Mouse (Mus musculus) gastrocnemius, postnatal 14 days (tissue): Measurements from ENCODE around the gene Icmt. TPM values are rescaled to one million over a fixed set of nuclear protein-coding genes. Genes with fewer than 3 reads are reported as not detected.

ENCODE experiments used
- DNase-seq: peaks from one replicate; pipeline ENCODE4 v3.0.0; 2021; ENCODE audit warnings: mixed read lengths
- intact Hi-C: fragments of 180-260 bp; cut with DNase I; formaldehyde crosslinking; loops from one replicate; pipeline ENCODE4 v1.15.1; 2025; ENCODE audit warnings: low total_unique reads
- total RNA-seq, 2 experiments: library from RNA; stranded (reverse); gene quantifications; 2 replicates each; pipeline ENCODE4 v1.2.3; 2021

Gene Icmt
- total RNA-seq, 2 experiments from 2014 or later: 16.0 to 19.0 TPM

DNA sequence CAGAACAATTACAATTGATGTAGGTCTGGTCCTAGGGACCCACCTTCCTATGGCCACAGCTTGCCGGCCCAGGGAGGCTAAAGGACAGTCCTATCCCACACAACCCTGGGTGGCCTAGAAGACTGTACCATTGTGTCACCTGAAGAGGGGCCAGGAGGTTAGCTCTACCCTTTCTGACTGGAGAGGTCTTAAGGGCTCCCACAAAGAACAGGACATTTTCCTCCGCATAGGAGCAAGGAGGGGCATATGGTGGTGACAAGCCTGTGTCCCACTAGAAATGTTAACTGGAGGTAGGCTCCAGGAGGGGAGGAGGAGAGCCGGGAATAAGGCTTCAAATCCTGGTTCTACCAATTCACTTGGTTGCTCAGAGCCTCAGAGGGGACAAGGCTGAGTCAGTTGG, 23.8 kb upstream of the Icmt start:
- intact Hi-C loops: no loop called here
- no peak for DNase-seq

DNA sequence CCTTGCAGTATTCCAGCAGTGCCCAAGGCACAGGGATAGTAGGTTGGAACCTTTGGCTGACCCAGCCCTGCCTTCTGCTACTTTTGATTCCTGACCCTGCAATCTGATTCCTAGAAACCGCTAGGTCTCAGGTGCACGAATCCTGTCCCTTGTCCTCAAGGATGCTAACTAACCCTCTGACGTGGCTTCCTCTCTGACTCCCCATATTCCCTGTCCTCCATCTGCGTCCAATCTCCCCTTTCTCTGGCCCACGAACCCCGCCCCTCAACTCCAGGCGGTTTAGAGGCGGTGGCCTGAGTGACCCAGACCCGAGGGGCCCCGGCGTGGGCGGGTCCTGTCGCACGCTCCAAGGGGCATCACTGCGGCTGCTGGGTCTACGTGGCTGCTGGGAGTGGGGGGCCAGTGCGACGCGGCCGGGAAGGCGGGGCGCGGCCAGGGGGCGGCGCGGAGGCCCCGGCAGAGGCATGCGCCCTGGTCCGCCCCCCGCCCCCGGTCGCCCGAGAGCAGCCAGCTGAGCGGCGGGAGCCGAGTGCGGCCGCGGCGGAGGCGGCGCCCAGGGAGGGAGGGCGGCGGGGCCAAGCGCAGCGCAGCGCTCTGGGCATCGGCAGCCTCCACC, 23.3 kb upstream of the Icmt start, which contains the start of gene Gpr153:
Gene Gpr153 (plus strand): TSS at position 612 of the 616 bp plus-strand sequence.
- peak; percentile 74 for DNase-seq
- intact Hi-C loops: no loop called here

DNA sequence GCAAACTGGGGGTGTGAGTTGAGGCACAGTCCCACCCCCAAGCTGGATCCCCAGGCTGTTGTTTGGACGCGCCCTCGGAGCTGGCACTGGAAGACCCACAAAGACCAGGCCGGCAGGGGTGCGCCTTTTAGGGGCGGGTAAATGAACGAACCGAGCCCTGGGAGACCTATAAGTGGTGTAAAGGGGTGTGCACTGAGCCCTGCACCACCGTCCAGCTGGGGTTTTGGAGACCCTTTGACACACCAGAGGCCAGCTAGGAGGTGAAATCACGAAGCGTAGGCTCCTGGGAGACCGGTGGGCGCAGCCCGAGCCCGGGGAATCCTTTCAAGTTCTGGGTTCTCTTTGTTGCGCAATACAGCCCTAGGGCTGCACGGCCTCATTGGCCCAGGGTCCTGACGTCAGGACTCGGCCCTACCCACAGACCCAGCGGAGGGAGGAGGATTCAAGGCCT, 22.3 kb upstream of the Icmt start:
- peak; percentile 50 for DNase-seq
- intact Hi-C loops: no loop called here

DNA sequence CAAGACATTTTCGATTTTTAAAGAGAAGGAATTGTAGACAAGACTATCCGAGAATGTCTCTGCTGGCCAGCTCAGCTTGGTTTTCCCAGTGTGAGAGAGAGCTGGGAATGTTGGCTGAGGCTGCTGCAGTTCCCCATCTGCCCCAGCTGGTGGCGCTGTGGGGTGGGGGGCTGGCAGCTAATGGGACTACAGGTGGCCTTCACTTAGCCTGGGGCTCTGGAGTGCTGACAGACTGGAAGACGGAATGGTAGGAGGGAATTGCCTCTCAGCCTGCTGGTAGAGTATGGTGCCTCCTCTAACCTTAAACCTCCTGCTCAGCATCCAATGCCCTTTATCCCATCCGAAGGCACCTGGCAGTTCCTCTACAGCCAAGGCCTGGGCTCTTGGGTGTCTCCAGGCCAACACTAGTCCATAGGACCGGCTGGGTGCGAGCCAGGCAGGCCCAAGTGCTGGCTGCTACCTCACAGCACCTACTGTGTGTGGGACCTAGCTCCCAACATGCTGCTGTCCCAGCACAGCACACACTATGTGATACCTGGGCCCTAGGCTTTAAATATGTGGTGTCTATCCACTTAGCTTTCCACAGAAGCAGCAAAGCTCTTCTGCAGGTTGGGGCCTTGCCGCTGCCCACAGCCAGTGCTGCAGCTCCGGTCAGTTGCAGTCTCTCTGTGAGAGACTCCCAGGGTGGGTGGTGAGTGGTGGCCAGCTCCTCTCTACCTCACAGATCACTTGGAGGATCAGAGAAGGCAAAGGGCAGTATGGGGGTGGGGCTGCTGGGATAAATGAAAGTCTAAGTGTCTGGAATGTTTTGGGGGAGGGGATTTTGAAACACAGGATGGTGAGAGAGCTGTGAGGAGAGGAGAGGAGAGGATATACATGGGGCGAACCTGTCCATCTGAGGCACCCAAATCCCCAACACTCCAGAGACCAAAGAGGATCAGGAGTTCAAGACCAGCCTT, 20.4 kb upstream of the Icmt start:
- intact Hi-C loops: no loop called here
- DNase-seq: no peak

DNA sequence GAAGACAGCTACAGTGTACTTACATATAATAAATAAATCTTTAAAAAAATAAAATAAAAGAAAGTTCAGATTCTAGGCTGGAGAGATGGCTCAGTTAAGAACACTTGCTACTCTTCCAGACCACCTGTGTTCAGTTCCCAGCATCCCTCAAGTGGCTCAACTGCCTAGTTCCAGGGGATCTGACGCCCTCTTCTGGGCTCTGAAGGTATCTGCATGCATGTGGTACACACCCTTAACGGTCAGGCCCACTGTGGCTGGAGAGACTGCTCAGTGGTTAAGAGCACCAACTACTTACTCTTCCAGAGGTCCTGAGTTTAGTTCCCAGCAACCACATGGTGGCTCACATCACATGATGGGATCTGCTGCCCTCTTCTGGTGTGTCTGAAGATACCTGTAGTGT, 19.1 kb upstream of the Icmt start:
- DNase-seq: no peak
- intact Hi-C loops: no loop called here

DNA sequence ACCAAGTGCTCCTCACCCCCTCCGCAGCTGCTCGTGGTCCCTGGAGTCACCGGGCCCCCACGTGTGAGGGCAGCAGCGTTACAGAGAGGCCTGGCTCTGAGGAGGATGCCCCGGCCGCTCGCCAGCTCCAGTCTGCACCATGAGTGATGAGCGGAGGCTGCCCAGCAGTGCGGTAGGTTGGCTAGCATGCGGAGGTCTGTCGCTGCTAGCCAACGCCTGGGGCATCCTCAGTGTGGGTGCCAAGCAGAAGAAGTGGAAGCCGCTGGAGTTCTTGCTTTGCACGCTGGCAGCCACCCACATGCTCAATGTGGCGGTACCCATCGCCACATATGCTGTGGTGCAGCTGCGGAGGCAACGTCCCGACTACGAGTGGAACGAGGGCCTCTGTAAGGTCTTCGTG, 18.0 kb upstream of the Icmt start:
- no peak for DNase-seq
- intact Hi-C loops: no loop called here

DNA sequence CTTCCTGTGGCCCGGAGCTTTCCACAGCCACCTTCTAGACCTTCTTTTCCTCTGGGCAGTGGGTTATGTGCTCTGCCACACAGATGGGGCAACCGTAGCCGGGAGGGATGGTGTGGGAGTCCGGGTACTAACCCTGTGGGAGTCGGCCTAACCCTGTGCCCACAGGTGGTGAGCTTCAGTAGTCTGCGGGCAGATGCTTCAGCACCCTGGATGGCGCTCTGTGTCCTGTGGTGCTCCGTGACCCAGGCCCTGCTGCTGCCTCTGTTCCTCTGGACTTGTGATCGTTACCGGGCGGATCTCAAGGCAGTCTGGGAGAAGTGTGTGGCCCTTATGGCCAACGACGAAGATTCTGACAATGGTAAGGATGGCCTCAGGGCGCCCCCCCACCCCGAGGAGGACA, 15.4 kb upstream of the Icmt start:
- DNase-seq: no peak
- intact Hi-C loops: loop anchor here (5.0 kb wide), 1 partner anchor 64 kb away; no protein-coding TSS in a partner anchor

DNA sequence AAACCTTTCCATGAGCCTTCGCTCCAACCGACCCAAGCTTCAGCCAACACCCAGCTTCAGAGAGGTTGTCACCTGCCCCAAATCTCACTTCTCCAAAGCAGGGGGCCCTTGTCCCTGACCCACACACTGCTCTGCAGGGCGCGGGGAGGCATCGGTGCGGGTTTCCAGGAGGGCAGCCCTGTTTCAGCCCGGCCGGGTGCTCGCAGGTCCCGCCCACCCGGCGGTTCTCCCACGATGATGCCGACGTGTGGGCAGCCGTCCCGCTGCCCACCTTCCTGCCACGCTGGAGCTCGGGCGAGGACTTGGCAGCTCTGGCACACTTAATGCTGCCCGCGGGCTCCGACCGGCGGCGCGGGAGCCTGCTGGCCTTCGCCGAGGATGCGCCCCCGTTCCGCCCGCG, 14.3 kb upstream of the Icmt start:
- DNase-seq: no peak
- intact Hi-C loops: loop anchor here (5.0 kb wide), 1 partner anchor 65 kb away; no protein-coding TSS in a partner anchor

DNA sequence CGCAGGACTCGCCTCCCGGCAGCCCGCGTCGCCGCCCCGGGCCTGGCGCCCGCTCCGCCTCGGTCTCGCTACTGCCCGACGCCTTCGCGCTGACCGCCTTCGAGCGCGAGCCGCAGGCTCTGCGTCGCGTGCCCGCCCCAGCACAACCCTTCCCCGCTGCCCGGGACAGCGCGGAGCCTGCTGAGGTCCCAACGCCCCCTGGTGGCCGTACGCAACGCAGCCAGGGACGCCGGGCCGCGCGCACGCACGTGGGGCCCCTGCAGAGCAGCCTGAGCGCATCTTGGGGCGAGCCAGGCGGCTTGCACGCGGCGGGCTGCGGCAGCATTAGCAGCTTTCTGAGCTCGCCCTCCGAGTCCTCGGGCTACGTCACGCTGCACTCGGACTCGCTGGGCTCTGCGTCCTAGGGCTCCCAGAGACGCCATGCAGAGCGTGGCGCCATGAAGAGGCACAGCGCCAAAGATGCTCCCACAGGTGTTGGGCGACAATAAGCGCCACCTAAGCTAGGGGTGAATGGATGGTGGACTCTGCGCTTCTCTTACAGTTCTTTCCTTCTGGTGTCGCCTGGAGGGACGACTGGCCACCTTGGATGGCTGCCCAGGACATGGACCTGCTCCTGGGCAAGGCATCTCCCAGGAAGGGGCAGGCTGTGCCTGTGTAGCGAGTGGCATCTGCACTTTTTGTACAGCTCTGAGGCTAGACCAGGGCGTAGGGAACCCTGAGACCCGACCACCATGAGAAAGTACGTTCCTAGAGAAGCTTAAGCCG, 13.7 kb upstream of the Icmt start:
- peak; percentile 88 for DNase-seq
- intact Hi-C loops: loop anchor here (5.0 kb wide), 1 partner anchor 66 kb away; no protein-coding TSS in a partner anchor

DNA sequence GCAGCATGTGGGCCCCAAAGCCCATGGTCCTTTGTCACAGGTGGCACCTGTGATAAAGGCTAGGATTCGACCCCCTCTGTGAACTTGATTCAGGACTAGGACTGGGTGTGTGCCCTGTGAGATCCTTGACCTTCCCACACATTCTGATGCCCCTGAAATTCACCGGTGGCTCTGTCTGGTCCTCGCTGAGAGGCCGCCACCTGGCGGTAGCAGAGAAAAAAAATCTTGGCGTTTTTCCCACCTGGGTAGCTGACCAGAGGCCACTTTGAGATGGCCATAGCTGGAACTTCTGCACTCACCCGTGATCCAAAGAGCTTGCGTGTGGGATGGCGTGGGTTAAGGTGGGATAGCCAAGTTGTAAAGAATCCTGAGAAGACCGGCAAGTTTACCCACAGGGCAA, 11.5 kb upstream of the Icmt start:
- DNase-seq: peak; percentile 62

DNA sequence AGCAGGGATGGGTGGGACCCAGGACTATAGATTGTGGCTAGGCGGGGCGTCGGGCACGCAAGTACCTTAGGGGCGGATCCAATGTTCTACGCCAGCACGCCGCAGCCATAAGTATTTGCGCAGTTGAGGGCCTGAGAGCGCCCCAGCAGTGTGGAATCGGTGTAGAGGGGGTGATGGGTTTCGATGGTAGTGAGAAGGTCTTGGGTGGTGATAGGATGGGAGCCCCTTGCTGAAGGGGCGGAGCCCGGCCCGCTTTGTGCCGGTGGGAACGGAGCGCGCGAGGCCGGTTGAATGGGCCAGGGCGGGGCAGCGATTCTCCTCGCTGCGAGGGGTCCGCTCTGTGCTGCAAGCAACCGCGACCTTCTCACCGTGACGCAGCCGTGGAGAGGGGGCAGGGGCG, 10.8 kb upstream of the Icmt start:
- no peak for DNase-seq
- intact Hi-C loops: no loop called here

More for the DNA sequence above, 11.5 kb upstream of the Icmt start:
- intact Hi-C loops: loop anchor here (2.0 kb wide), 1 partner anchor 115 kb away; no protein-coding TSS in a partner anchor

DNA sequence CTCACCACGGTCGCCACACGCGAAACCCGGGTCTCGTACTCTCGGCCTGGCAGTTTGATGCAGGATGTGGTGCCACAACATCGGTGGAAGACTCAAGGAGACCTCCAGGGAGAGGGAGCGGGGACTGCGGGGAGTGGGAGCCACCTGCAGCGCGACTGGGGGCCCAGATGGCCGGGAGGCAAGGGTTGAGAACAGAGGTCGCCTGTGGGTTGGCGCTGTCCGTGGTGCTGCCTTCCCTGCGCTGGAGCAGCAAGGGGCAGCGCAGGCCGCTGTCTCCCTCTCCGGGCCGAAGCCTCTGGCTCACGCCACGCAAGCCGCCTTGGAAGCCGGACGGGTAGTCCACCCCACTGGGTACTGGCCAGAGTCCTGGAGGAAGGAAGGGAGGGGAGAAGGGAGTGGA, 10.1 kb upstream of the Icmt start:
- peak; percentile 74 for DNase-seq

DNA sequence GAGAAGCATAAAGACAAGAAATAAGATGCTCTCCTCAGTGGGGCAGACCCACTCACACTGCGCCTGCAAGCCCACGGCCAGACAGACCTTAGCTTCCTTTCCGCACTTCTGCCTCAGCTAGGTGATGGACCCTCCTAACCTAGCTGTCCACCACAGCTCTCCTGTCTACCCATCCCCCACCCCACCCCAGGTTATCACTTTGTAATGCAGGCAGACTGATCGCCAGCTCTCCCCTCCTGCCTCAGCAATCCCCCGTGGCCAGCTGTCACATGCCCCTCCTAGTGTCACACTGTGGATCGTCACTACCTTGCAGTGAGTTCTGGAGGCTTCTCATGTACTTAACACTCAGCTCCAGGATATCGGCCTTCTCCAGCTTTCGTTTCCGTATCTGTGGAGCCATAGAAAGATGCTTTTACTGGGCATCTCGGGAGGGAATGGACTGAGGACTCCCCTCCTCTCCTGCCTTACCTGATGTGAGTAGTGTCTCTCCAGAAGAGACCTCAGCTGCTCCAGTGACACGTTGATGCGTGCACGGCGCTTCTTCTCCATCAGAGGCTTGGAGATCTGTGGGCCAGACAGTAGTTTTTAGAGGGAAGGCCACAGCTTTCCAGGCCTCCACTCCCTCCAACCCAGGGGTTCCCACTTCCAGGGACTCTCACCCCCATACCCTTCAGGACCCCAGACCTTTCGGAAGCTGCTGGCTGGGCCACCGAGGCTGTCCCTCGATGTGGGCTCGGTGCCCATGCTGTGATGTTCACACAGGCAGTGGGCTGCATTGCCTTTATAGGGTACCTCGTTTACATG, 9.5 kb upstream of the Icmt start:
- intact Hi-C loops: no loop called here
- no peak for DNase-seq

More for the DNA sequence above, 10.1 kb upstream of the Icmt start:
- intact Hi-C loops: no loop called here

DNA sequence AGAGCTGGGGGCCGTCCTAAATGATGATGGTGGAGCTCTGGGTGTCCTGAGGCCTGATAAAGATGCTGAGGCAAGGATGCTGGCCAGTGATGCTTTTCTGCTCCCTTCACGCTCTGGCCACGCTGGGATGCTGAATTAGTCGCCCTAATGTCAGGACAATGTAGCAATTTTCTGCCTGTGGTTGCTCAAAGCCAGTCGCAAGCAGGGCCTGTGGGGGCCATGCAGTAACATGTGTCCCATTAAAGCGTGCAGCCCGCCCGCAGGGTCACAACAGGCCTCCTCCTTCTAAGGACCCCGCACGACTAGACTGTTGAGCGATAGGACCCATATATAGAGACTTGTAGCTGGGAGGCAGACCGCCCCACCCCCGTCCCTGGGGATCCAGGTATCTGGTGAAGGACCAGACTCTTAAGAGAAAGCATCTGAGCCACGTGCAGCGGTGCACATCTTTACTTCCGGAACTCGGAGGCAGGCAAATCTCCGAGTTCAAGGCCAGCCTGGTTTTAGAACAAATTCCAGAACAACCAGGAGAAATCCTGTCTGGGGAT, 8.6 kb upstream of the Icmt start:
- intact Hi-C loops: no loop called here

DNA sequence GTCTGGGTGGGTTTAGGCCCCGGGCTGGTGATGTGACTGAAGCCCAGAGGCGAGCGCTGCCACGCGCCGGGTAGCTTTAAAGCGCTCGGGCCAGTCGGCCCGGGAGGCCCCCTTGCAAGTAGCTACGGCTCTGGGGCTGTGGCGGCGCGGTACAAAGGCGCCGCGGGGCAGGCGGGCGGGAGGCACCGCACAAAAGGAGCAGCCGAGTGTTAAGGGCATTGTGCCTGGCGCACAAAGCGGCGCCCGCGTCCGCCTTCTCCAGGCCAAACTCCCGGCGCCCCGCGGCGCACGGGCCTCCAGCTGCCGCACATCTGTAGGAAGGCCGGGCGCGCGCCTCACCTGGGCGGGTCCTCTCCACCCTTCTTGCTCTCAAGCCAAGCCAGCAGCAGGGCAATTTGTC, 6.6 kb upstream of the Icmt start:
- intact Hi-C loops: no loop called here
- DNase-seq: no peak

More for the DNA sequence above, 8.6 kb upstream of the Icmt start:
- no peak for DNase-seq

DNA sequence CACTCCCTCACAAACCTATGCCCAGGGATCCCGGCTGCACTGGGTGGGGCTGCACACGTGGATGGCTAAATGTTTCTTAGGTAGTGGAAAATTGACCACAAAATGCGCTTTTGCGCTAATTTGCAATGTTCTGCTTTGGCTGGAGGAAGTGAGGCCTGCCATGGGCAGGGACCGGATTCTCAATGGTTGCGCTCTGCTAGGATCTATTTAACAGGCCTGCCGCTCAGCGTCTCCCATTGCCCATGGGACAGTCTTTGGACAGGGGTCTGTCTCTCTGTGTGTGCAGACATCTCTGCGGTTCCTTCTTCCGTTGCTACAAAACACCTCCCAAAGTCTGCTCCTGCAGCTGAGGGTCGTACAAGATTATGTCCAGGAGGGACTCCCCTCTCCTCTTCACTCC, 6.0 kb upstream of the Icmt start:
- DNase-seq: no peak
- intact Hi-C loops: no loop called here

DNA sequence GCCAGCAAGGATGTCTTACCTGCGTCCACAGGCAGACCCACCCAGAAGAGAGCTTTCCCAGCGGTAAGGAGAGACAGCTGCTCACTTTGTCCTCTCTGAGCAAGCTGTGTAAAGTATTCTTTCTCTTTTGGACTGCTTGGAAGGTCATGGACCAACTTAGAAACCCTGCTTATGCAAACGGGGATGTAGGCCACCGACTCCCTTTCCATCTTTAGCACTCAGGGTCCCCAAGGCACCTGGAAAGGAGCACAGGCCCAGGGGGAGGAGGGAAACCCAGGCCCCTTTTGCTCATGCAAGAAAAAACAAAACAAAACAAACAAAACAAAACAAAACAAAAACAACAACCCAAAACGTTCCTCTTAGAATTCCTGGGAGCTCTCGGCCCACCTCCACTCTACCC, 5.5 kb upstream of the Icmt start, which contains the start of gene Hes3:
Gene Hes3 (minus strand): TSS at position 101 of the 400 bp plus-strand sequence.
- intact Hi-C loops: no loop called here
- no peak for DNase-seq

DNA sequence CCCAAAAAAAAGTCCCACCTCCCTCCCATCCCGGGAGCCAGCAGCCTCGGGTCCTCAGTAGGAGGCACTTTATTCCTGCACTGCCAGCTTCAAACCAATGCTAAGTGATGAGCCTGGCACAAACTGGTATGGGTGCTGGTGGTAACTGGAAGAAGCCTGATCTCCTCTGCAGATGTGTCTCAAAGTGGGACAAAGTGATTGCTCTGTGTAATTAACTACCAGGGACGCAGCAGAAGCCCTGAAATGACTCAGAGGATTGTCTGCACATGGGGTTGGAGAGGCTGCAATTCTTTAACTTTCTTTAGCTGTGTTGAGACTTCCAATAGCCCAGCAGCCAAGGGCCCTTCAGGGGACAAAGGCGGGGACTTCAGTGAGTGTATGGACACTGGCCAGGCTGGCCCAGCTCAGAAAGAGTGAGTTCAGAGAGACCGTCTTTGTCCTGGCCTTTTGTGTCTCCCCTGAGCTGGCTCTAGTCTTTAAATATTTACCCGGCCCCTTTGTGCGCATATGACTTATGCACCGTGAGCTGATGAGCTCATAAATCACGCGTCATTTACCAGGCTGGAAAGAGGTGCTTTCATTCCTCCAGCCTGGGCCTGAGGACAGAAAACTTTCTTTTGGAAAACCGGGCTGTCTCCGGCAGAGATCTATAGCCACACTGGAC, 4.8 kb upstream of the Icmt start:
- intact Hi-C loops: no loop called here

More for the DNA sequence above, 4.8 kb upstream of the Icmt start:
- no peak for DNase-seq
